Mouse (Mus musculus) hindbrain, embryonic 11.5 days (tissue): ENCODE measurements around the gene Kcne3. TPM values are rescaled to one million over a fixed set of nuclear protein-coding genes. Genes with fewer than 3 reads are reported as not detected.

ENCODE experiments used
- polyA plus RNA-seq: library from polyadenylated mRNA; unstranded; fragments of >200 nt; fragmentation: Nextera tagmentation; extraction: Ambion mirVana; gene quantifications from 2 replicates; pipeline ENCODE4 v1.2.1, GENCODE M21; 2014

Gene Kcne3
- polyA plus RNA-seq, 1 experiment from 2014 or later, result 3.4 TPM

Other genes starting within 250 kb of the Kcne3 start
- gene Rnf169, start 196.1 kb upstream of the Kcne3 start, polyA plus RNA-seq, result 6.9 and 8.4 TPM in 2 replicates
- gene Chrdl2, start 170.3 kb upstream of the Kcne3 start, polyA plus RNA-seq, result 0.32 TPM in 1 of 2 replicates, not detected in the other
- gene Pold3, start 54.9 kb upstream of the Kcne3 start, polyA plus RNA-seq, result 79.9 and 88.9 TPM in 2 replicates
- 20.8 and 23.7 TPM in 2 replicates for gene Lipt2, start 17.2 kb upstream of the Kcne3 start, polyA plus RNA-seq
- 9.1 and 14.9 TPM in 2 replicates for gene Pgm2l1, start 50.9 kb downstream of the Kcne3 start, polyA plus RNA-seq
- 7.4 and 9.6 TPM in 2 replicates for gene P4ha3, start 109.0 kb downstream of the Kcne3 start, polyA plus RNA-seq
- gene C2cd3, start 195.7 kb downstream of the Kcne3 start, polyA plus RNA-seq, result 34.3 and 40.4 TPM in 2 replicates
- gene Ppme1, start 195.8 kb downstream of the Kcne3 start, polyA plus RNA-seq, result 99.9 and 112 TPM in 2 replicates